Mouse (Mus musculus): ENCODE measurements around the gene Xirp1.

Gene Xirp1

GRCm38 (mm10) chr9:120023086-120023811, at the start of gene Xirp1:
Gene Xirp1 (minus strand): TSS chr9:120023598.
- DNase-seq: no peak

- peak; percentile 83 for DNase-seq
Measured at GRCm38 (mm10) chr9:120073169-120073568, 49.8 kb upstream of the Xirp1 start.

GRCm38 (mm10) chr9:120071251-120071650, 47.9 kb upstream of the Xirp1 start:
- DNase-seq: no peak

- DNase-seq: no peak
Measured at GRCm38 (mm10) chr9:120069779-120070178, 46.4 kb upstream of the Xirp1 start, which contains the start of gene Cx3cr1. Gene Cx3cr1 (minus strand): TSS chr9:120069879.

GRCm38 (mm10) chr9:120068047-120068446, 44.6 kb upstream of the Xirp1 start:
- DNase-seq: no peak

- DNase-seq: no peak
Measured at GRCm38 (mm10) chr9:120067609-120068008, 44.2 kb upstream of the Xirp1 start.

- no peak for DNase-seq
Measured at GRCm38 (mm10) chr9:120064317-120064716, 40.9 kb upstream of the Xirp1 start.

- DNase-seq: no peak
Measured at GRCm38 (mm10) chr9:120058730-120059129, 35.3 kb upstream of the Xirp1 start.

GRCm38 (mm10) chr9:120056201-120056600, 32.8 kb upstream of the Xirp1 start:
- DNase-seq: no peak

- DNase-seq: peak; percentile 19
Measured at GRCm38 (mm10) chr9:120054545-120055277, 31.3 kb upstream of the Xirp1 start.

- no peak for DNase-seq
Measured at GRCm38 (mm10) chr9:120049407-120049806, 26.0 kb upstream of the Xirp1 start.

- DNase-seq: no peak
Measured at GRCm38 (mm10) chr9:120048495-120048894, 25.1 kb upstream of the Xirp1 start.

- DNase-seq: no peak
Measured at GRCm38 (mm10) chr9:120043115-120043514, 19.7 kb upstream of the Xirp1 start.

GRCm38 (mm10) chr9:120037414-120037813, 14.0 kb upstream of the Xirp1 start:
- no peak for DNase-seq

- no peak for DNase-seq
Measured at GRCm38 (mm10) chr9:120034375-120034774, 11.0 kb upstream of the Xirp1 start.

- DNase-seq: no peak
Measured at GRCm38 (mm10) chr9:120032710-120033109, 9.3 kb upstream of the Xirp1 start.

GRCm38 (mm10) chr9:120030421-120030820, 7.0 kb upstream of the Xirp1 start:
- no peak for DNase-seq

GRCm38 (mm10) chr9:120029880-120030279, 6.5 kb upstream of the Xirp1 start:
- no peak for DNase-seq

GRCm38 (mm10) chr9:120027401-120028151, 4.2 kb upstream of the Xirp1 start:
- peak; percentile 87 for DNase-seq

GRCm38 (mm10) chr9:120024625-120025024, 1.2 kb upstream of the Xirp1 start:
- DNase-seq: no peak

GRCm38 (mm10) chr9:120024171-120024570, 773 bp upstream of the Xirp1 start:
- no peak for DNase-seq

GRCm38 (mm10) chr9:120021164-120021563, 2.2 kb downstream of the Xirp1 start:
- DNase-seq: no peak

GRCm38 (mm10) chr9:120020285-120020890, 3.0 kb downstream of the Xirp1 start:
- DNase-seq: peak; percentile 82

Data from retina, postnatal 1 day (tissue).